Mouse (Mus musculus) heart, embryonic 16.5 days (tissue): ENCODE data around the gene Itpa. TPM values are rescaled to one million over a fixed set of nuclear protein-coding genes. Genes with fewer than 3 reads are reported as not detected.
A peak's percentile ranks its signal among the peaks of the same experiment; 100 is the strongest.
"Not testable (repeated sequence)": the region's sequence is repeated elsewhere in the genome, so short reads cannot be mapped to it uniquely, and the experiment has no call there.

Experiments
- ATAC-seq: fragments of 200-750 bp; cut with Nextera tagmentation; replicated peaks from 2 replicates; pipeline ENCODE4 v1.8.0; 2017; ENCODE audit warnings: moderate number of reproducible peaks; ENCODE audit not compliant: insufficient read depth, low FRiP score; ENCODE audit errors: extremely low read depth
- H3K27ac ChIP-seq: fragments of 300-500 bp; sonication (generic); 2 replicates; pipeline ENCODE4 v1.5.1; 2014; ENCODE audit warnings: mild to moderate bottlenecking, low read length, control low read depth, moderate library complexity
- H3K27me3 ChIP-seq: fragments of 300-500 bp; sonication (generic); 2 replicates; pipeline ENCODE4 v1.6.1; 2014; ENCODE audit warnings: low read length, mixed read lengths; ENCODE audit not compliant: control insufficient read depth, insufficient read depth
- H3K36me3 ChIP-seq: fragments of 300-500 bp; sonication (generic); 2 replicates; pipeline ENCODE4 v1.6.1; 2014; ENCODE audit not compliant: control insufficient read depth, insufficient read depth
- H3K4me1 ChIP-seq: fragments of 300-500 bp; sonication (generic); 2 replicates; pipeline ENCODE4 v1.6.1; 2014; ENCODE audit warnings: low read length, mixed read lengths; ENCODE audit not compliant: control insufficient read depth, insufficient read depth
- H3K4me2 ChIP-seq: fragments of 300-500 bp; sonication (generic); 2 replicates; pipeline ENCODE4 v1.6.1; 2014; ENCODE audit warnings: low read depth, mild to moderate bottlenecking, control low read depth, low read length
- H3K4me3 ChIP-seq: fragments of 300-500 bp; sonication (generic); 2 replicates; pipeline ENCODE4 v1.5.1; 2014; ENCODE audit warnings: mild to moderate bottlenecking, control low read depth, low read length
- H3K9ac ChIP-seq: fragments of 300-500 bp; sonication (generic); 2 replicates; pipeline ENCODE4 v1.6.1; 2014; ENCODE audit warnings: low read length, control low read depth
- H3K9me3 ChIP-seq: fragments of 300-500 bp; sonication (generic); replicated peaks from 2 replicates; pipeline ENCODE4 v1.6.1; 2016; ENCODE audit warnings: low read length; ENCODE audit not compliant: control insufficient read depth
- WGBS: fragments of 180-500 bp; shearing (Covaris S2); extraction: QIAGEN DNeasy Blood & Tissue Kit; methylation state at CpG from one replicate; pipeline ENCODE4 v1.1.7; 2014; 5-methylcytosine and 5-hydroxymethylcytosine counted together
- polyA plus RNA-seq: library from polyadenylated mRNA; unstranded; fragments of >200 nt; fragmentation: Nextera tagmentation; extraction: Ambion mirVana; gene quantifications from 2 replicates; pipeline ENCODE4 v1.2.1, GENCODE M21; 2015

The Itpa gene
- polyA plus RNA-seq, 1 experiment from 2014 or later = 70.1 TPM

- H3K4me3 ChIP-seq, H3K4me2 ChIP-seq, H3K4me1 ChIP-seq, H3K9ac ChIP-seq, H3K27ac ChIP-seq, H3K9me3 ChIP-seq, ATAC-seq, H3K27me3 ChIP-seq: not testable (repeated sequence)
- 85% methylated on average over 6 of the region's 6 CpGs for WGBS
- H3K36me3 ChIP-seq = peaks cover 16% of the 10 kb centered on the region
Measured at GRCm38 (mm10) chr2:130649028-130649427, 18.4 kb upstream of the Itpa start.

GRCm38 (mm10) chr2:130653303-130653702 lies 14.1 kb upstream of the Itpa start:
- H3K4me3 ChIP-seq = no peak overlapping the region
- WGBS = 84% methylated on average over 2 of the region's 2 CpGs
- no peak for ATAC-seq
- no peaks in the 10 kb centered on the region for H3K9me3 ChIP-seq
- no peaks in the 10 kb centered on the region for H3K27me3 ChIP-seq
- no peak overlapping the region for H3K4me2 ChIP-seq
- H3K4me1 ChIP-seq = no peaks in the 10 kb centered on the region
- H3K9ac ChIP-seq = no peak overlapping the region
- peaks cover 40% of the 10 kb centered on the region for H3K36me3 ChIP-seq
- no peak overlapping the region for H3K27ac ChIP-seq

- Histone ChIP-seq H3K4me1 (no peaks in the 10 kb centered on the region), H3K36me3 (peaks cover 44% of the 10 kb centered on the region), H3K9ac (no peak overlapping the region), H3K4me2 (no peak overlapping the region), H3K27me3 (no peaks in the 10 kb centered on the region), H3K4me3 (no peak overlapping the region), H3K27ac (no peak overlapping the region), H3K9me3 (no peaks in the 10 kb centered on the region)
- no peak for ATAC-seq
- 78% methylated on average over 1 of the region's 1 CpGs for WGBS
Measured at GRCm38 (mm10) chr2:130653760-130654159, 13.7 kb upstream of the Itpa start.

- Histone ChIP-seq H3K4me2 (no peak overlapping the region), H3K9ac (no peak overlapping the region), H3K27ac (no peak overlapping the region), H3K36me3 (peaks cover 45% of the 10 kb centered on the region), H3K9me3 (no peaks in the 10 kb centered on the region), H3K4me3 (no peak overlapping the region), H3K27me3 (no peaks in the 10 kb centered on the region), H3K4me1 (no peaks in the 10 kb centered on the region)
- 84% methylated on average over 6 of the region's 6 CpGs for WGBS
- no peak for ATAC-seq
Measured at GRCm38 (mm10) chr2:130655660-130656339, 11.6 kb upstream of the Itpa start.

- 87% methylated on average over 9 of the region's 9 CpGs for WGBS
- no peak for ATAC-seq
- H3K27ac ChIP-seq = no peak overlapping the region
Measured at GRCm38 (mm10) chr2:130656536-130656935, 10.9 kb upstream of the Itpa start.

GRCm38 (mm10) chr2:130657541-130657940 lies 9.9 kb upstream of the Itpa start:
- no peak overlapping the region for H3K27ac ChIP-seq
- H3K36me3 ChIP-seq = peaks cover 54% of the 10 kb centered on the region
- no peak overlapping the region for H3K4me3 ChIP-seq
- no peaks in the 10 kb centered on the region for H3K4me1 ChIP-seq
- H3K27me3 ChIP-seq = no peaks in the 10 kb centered on the region
- H3K9me3 ChIP-seq = no peaks in the 10 kb centered on the region
- no peak overlapping the region for H3K4me2 ChIP-seq
- no peak overlapping the region for H3K9ac ChIP-seq
- 80% methylated on average over 6 of the region's 6 CpGs for WGBS
- ATAC-seq = no peak

More at GRCm38 (mm10) chr2:130656536-130656935, 10.9 kb upstream of the Itpa start:
- Histone ChIP-seq H3K4me1 (no peaks in the 10 kb centered on the region), H3K36me3 (peaks cover 50% of the 10 kb centered on the region), H3K9ac (no peak overlapping the region), H3K27me3 (no peaks in the 10 kb centered on the region), H3K4me2 (no peak overlapping the region), H3K9me3 (no peaks in the 10 kb centered on the region), H3K4me3 (no peak overlapping the region)

- 97% methylated on average over 10 of the region's 10 CpGs for WGBS
- H3K9ac ChIP-seq = no peak overlapping the region
- H3K9me3 ChIP-seq = no peaks in the 10 kb centered on the region
- no peaks in the 10 kb centered on the region for H3K27me3 ChIP-seq
- H3K27ac ChIP-seq = no peak overlapping the region
- H3K36me3 ChIP-seq = peaks cover 51% of the 10 kb centered on the region
- no peak overlapping the region for H3K4me3 ChIP-seq
- no peak for ATAC-seq
- H3K4me1 ChIP-seq = peaks cover 3% of the 10 kb centered on the region
- H3K4me2 ChIP-seq = no peak overlapping the region
Measured at GRCm38 (mm10) chr2:130658530-130658929, 8.9 kb upstream of the Itpa start.

GRCm38 (mm10) chr2:130663342-130663741 lies 4.1 kb upstream of the Itpa start:
- peak overlapping the region; percentile 24 for H3K9ac ChIP-seq
- H3K4me1 ChIP-seq = peaks cover 13% of the 10 kb centered on the region
- peak overlapping the region; percentile 87 for H3K4me2 ChIP-seq
- WGBS = 86% methylated on average over 11 of the region's 11 CpGs
- ATAC-seq = no peak
- no peak overlapping the region for H3K27ac ChIP-seq
- peak overlapping the region; percentile 80; the same call in 1 of the 2 replicates for H3K4me3 ChIP-seq
- H3K9me3 ChIP-seq = no peaks in the 10 kb centered on the region
- no peaks in the 10 kb centered on the region for H3K27me3 ChIP-seq
- peaks cover 26% of the 10 kb centered on the region for H3K36me3 ChIP-seq

GRCm38 (mm10) chr2:130664102-130664701 lies 3.2 kb upstream of the Itpa start, which contains the start of gene Ddrgk1:
Gene Ddrgk1, minus strand, starts transcription at chr2:130664659.
- Histone ChIP-seq H3K4me3 (peak within 1 kb of the TSS; percentile 80), H3K27ac (peak within 1 kb of the TSS; percentile 100), H3K9ac (peak within 1 kb of the TSS; percentile 96), H3K9me3 (no peaks in the 10 kb centered on the region), H3K27me3 (no peaks in the 10 kb centered on the region), H3K4me1 (peaks cover 20% of the 10 kb centered on the region), H3K4me2 (peak within 1 kb of the TSS; percentile 87), H3K36me3 (peaks cover 19% of the 10 kb centered on the region)
- ATAC-seq = peak; percentile 95
- WGBS = 0% methylated on average over 40 of the region's 40 CpGs
